Mouse (Mus musculus) adipose tissue, adult 10 weeks (tissue): Measurements from ENCODE around the gene Dmrt1. TPM values are rescaled to one million over a fixed set of nuclear protein-coding genes. Genes with fewer than 3 reads are reported as not detected.

Source experiments
- polyA plus RNA-seq: library from polyadenylated mRNA; stranded (reverse); fragments of 350-450 nt; fragmentation: Illumina TruSeq; extraction: RNeasy Lipid Tissue Mini Kit (QIAGEN cat#74804); gene quantifications from one replicate; pipeline ENCODE4 v1.2.3, GENCODE M21; 2014; ENCODE audit warnings: low read depth, low replicate concordance

Gene Dmrt1
- 0.30 TPM for polyA plus RNA-seq

DNA sequence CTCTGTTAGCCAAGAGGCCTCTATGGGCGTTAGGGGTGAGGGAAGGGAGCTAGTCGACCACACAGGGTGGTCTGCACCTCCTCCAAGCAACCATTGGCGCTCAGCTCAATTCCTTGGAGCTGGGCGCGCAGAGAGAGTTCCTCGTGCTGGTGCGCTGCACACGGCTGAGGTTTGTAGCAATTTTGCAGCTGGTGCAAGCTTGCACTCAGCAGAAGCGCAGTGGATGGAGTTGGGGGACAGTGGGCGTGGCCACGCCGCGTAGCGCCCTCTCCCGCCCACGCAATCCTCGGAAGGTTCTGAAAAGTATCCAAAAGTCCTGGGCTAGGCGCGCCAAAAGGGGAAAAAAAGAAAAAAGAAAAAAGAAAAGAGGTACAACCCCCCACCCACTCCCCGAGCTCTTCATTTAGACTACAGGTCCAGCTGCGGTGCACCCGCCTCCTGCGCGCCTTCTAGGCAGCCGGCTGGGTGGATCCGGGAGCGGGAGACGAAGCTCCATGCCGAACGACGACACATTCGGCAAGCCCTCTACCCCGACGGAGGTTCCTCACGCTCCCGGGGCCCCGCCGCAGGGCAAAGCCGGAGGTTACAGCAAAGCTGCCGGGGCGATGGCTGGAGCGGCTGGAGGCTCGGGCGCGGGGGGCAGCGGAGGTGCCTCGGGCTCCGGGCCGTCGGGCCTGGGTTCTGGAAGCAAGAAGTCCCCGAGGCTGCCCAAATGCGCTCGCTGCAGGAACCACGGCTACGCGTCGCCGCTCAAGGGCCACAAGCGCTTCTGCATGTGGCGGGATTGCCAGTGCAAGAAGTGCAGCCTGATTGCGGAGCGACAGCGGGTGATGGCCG lies at the start of gene Dmrt1:
Gene Dmrt1, plus strand, starts transcription at position 259 of the 837 bp plus-strand sequence.

DNA sequence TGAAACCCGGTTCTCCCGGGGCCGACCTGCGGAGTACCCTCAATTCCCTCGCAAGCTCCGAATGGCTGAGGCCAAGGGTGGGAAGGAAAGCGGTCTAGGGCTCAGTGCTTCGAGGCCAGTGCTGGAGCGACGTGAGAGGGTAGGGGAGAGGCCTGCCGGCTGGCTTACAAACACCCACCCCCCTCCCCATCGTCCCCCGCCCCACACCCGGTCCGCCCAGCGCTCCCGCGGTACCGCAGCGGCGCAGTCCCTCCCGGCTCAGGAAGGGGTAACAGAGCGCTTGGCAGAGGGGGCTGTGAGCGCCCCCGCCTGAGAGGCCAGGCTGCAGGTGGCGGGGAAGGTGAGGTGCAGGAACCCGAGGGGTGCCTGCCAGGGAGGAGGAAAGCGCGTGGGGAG lies 104.6 kb downstream of the Dmrt1 start, which contains the start of gene Dmrt3:
Gene Dmrt3, plus strand, starts transcription at position 287 of the 396 bp plus-strand sequence.

Other genes with a start within 250 kb of the Dmrt1 start
- gene Dmrt3, start 104.7 kb downstream of the Dmrt1 start, polyA plus RNA-seq = not detected
- gene Dmrt2, start 166.8 kb downstream of the Dmrt1 start, polyA plus RNA-seq = 17.4 TPM